Mouse (Mus musculus): ENCODE data around the gene Cdkl5.
A peak's percentile ranks its signal among the peaks of the same experiment; 100 is the strongest.

Cdkl5 gene

DNA sequence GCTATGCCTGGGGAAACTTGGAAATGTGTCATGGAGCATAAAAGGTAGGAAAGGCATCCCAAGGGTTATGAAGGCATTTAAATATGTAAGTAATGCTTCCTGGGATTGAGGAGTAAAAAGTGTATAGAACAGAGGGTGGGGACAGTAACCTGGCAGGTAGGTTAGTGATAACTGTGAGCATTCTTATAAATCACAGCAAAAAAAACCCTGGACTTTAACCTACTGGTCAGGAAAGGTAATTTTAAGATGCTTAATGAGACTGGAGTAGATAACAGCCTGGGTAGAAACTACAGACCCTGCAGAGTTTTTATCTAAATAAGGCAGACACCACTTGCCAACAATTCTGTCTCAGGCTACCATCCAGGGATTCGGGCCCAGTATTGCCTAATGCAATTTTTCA, 245.9 kb downstream of the Cdkl5 start:
- no peak for DNase-seq (ENCODE audit: low read depth, low spot score)

DNA sequence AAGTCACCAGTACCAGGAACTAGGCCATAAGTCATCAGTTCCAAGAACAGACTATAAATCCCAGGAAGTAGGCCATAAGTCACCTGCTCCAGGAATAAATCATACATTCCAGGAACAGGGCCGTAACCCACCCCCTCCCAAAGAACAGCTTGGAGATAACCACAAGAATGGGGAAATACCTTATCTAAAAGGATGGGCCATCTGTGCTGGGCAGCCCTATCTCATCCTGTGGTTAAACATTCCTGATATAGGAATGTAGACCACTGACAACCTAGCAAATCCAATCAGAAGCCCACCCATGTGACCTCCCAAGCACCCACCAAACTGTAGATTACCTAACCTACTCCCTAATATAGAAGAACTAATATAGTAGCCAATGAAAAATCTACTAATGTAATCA, 249.1 kb downstream of the Cdkl5 start:
- peak; percentile 41 for DNase-seq (ENCODE audit: low read depth, low spot score)

DNA sequence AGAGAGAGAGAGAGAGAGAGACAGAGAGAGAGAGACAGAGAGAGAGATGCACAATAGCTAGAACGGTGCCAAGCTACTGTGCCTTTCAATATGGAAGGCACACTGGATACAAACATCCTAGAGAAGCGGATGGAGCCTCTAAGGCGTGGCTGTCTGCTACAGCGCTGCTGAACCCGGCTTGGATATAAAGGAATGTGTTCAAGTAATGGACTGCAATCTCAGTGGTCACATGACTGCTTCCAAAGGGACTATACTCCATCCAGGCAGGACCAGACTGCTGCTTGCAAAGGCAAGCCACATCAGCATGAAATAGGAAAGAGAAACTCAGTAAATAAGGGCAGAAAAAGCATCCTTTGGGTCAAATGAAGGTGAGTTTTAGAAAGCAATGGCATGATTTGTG, 258.9 kb downstream of the Cdkl5 start, which contains the start of gene Ppef1:
TSS of gene Ppef1 (minus strand) at position 116 of the 400 bp plus-strand sequence.
- peak; percentile 65 for DNase-seq (ENCODE audit: low read depth, low spot score)
